Mouse (Mus musculus) Patski (cell line): ENCODE measurements around the gene Sgk2. TPM values are rescaled to one million over a fixed set of nuclear protein-coding genes. Genes with fewer than 3 reads are reported as not detected.
"Not testable (repeated sequence)": the region's sequence is repeated elsewhere in the genome, so short reads cannot be mapped to it uniquely, and the experiment has no call there.

Source experiments
- ATAC-seq: fragments of 100-300 bp; one replicate; pipeline ENCODE4 v1.8.0; 2021
- CTCF ChIA-PET: fragments of 350-600 bp; sonication (Branson Sonifier 250); formaldehyde crosslinking; loops from one replicate; lab custom pipeline; 2022; ENCODE audit warnings: inconsistent platforms; lab: Charles Lee
- POLR2A ChIA-PET: fragments of 350-600 bp; sonication (Branson Sonifier 250); formaldehyde crosslinking; loops from one replicate; lab custom pipeline; 2022; ENCODE audit warnings: antibody characterized with exemption, inconsistent platforms; lab: Charles Lee
- DNase-seq: peaks from one replicate; pipeline ENCODE4 v3.0.0-alpha.2; 2011; ENCODE audit warnings: low read depth, low spot score
- H3K27me3 ChIP-seq: fragments of 371-371 bp; one replicate; pipeline ENCODE4 v1.5.1; 2021
- CTCF ChIP-seq: fragments of 100-300 bp; IDR thresholded peaks from one replicate; pipeline ENCODE4 v1.5.1; 2021
- in situ Hi-C: fragments of 300-500 bp; cut with MboI; formaldehyde crosslinking; loops from 3 replicates; pipeline ENCODE4 v1.11.1; 2018; ENCODE audit warnings: low pct_unique_long_range_greater_than_20kb, mixed read lengths
- polyA plus RNA-seq: library from polyadenylated mRNA; unstranded; gene quantifications from one replicate; pipeline ENCODE4 v1.2.3, GENCODE M21; 2021

Sgk2 gene
- polyA plus RNA-seq, 1 experiment from 2014 or later: 4.9 TPM

DNA sequence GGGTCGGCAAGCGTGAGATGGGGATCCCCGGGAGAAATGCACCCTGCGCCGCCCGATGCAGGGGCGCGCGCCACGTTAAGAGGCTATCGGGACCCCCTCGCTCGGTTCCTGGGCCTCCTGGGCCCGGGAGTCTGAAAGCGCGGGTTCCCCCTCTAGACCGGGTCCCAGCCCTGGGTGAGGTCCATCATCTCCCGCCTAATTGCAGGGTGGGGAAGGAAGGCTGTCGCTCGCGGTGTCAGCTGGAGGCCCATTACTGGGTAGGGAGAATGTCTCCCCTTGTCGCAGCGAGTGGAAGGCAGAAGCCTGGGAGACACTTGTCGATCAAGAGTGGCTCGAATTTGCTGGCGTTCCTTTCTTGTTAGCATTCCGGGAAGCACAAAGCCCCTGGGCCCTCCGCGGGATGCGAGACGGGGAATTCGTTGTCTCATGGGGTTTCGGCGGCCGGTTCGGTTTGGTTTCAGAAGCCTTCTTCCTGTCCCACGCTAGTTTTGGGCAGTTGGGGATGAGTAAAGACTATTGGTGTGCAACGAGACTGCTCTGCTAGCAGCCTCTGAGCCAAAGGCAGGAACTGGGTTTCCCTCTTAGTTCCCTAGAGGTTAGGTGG lies 67.9 kb downstream of the Sgk2 start:
- no peak for DNase-seq
- in situ Hi-C loops: no loop called here
- no peak for TF ChIP-seq CTCF
- no peaks in the 10 kb centered on the region for H3K27me3 ChIP-seq
- ATAC-seq: peak; percentile 24
- POLR2A ChIA-PET: no interaction called here
- CTCF ChIA-PET: no interaction called here

DNA sequence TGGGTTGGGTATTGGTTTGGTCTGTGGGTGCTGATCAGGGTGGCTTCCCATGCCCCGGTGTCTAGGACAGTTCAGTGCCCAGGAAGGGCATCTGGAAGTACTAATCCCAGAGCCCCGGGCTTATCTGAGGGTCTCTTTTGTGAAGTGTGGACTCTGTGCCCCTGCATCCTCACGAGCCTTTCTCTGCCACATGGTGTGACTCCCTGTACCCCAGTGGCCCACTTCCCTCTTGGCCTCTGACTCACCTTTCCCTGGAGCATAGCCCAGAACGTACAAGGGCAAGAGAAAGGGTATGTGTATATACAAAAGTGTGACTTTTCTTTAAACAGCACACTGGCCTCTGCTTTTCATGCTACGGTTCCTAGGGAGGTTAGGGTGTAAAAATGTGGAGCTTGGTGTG lies 68.6 kb downstream of the Sgk2 start:
- in situ Hi-C loops: no loop called here
- DNase-seq: no peak
- no peaks in the 10 kb centered on the region for H3K27me3 ChIP-seq
- peak; percentile 1 for ATAC-seq
- ChIA-PET CTCF (no interaction called here), POLR2A (no interaction called here)
- TF ChIP-seq CTCF: no peak

DNA sequence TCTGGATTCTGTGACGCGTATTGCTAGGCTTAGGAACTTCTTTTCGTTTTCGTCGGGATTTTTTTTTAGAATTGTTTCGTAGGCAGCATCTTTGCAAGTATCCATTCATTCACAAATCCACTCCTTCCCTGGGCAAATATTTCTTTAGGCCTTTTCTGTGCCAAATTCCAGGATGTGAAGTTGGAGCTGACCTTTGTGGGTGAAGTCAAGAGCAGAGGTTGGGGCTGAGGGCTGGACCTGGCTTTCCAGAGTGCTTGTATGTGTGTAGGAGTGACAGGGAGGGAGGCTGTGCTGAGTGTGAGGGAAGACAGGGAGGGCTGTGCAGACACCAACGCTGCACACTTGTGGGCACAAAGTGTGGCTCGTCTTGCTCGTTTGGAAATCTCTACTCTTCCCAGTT lies 69.5 kb downstream of the Sgk2 start:
- H3K27me3 ChIP-seq: no peaks in the 10 kb centered on the region
- ChIA-PET POLR2A (no interaction called here), CTCF (no interaction called here)
- in situ Hi-C loops: no loop called here
- ATAC-seq (no peak), DNase-seq (no peak)
- no peak for TF ChIP-seq CTCF

DNA sequence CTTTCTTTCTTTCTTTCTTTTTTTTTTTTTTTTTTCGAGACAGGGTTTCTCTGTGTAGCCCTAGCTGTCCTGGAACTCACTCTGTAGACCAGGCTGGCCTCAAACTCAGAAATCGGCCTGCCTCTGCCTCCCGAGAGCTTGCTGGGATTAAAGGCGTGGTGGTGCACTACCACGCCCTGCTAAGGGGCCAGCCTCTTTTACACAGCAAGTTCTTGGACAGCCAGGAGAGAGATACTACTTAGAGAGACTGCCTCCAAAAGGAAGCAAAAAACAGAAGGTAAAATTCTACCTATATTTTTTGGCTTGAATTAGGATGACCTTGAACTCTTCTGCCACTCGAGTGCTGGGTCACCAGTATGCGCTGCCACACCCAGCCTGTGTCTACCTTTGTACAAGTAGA lies 71.9 kb downstream of the Sgk2 start:
- DNase-seq, H3K27me3 ChIP-seq, CTCF ChIA-PET, in situ Hi-C loops, POLR2A ChIA-PET, ATAC-seq: not testable (repeated sequence)

DNA sequence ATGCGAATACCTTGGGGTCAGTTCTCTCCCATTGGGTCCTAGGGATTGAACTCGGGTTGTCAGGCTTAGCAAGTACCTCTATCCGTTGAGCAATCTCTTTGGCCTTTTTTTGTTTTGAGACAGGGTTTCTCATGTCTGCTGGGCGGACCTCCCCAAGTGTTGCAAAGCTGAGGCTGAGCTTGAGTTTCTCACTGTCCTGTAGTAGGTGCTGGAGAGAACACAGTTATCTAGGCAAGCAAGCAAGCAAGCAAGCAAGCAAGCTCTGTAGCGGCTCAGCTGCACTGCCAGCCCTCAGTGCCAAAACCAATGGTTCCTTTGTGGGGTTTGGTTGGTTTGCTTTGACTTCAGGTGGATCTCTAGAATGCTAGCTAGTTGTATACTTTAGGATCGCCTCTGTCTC lies 73.5 kb downstream of the Sgk2 start:
- POLR2A ChIA-PET: no interaction called here
- no peak for TF ChIP-seq CTCF
- ATAC-seq: no peak
- no peaks in the 10 kb centered on the region for H3K27me3 ChIP-seq
- DNase-seq: no peak
- in situ Hi-C loops: no loop called here
- CTCF ChIA-PET: interaction anchor here (1.1 to 1.3 kb wide), 2 partner anchors 25 to 29 kb away, joined by 3 to 4 read pairs; no protein-coding TSS in a partner anchor

DNA sequence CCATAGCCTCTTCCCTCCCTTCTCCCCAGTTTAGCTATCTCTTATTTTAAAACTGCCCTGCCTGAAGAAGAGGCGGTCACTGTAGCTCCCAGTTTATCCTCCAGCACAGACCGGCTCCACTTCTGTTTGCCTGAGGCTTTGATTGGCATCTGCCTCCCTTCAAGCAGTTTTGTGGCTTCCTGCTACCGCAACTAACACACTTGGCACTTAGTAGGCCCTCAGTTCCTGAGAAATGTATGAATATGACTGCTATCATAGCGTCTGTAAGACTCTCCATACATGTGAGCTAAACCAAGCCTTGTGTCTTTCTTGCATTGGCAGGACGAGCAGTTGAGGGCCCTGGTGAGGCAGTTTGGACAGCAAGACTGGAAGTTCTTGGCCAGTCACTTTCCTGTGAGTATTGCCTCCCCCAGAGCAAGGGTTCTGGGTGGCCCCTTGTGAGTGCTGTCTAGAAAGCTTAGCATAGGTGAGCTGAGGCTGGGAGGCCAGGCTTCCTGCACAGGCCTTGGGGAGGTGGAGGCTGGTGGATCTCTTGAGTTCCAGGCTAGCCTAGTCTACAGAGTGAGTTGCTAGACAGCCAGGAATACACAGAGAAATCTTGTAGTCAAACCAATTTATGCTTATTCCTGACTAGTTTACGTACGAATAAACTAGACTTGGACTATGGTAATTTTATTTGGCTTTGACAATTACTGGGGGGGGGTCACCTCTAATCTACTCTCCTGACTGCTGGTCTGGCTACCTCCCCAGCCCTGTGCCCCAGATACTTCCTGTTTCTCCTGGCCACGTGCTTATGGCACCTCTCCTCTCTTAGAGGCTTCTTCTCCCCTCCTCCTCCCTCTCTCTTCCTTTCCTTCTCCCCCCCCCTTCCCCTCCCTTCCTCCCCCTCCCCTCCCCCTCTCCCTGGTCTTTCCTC lies 74.3 kb downstream of the Sgk2 start:
- in situ Hi-C loops: no loop called here
- POLR2A ChIA-PET: no interaction called here
- CTCF ChIA-PET: interaction anchor here (1.1 to 1.5 kb wide), 3 partner anchors 19 to 28 kb away, joined by 3 to 4 read pairs (median 3); no protein-coding TSS in a partner anchor
- TF ChIP-seq CTCF: no peak
- no peaks in the 10 kb centered on the region for H3K27me3 ChIP-seq
- no peak for DNase-seq
- no peak for ATAC-seq

DNA sequence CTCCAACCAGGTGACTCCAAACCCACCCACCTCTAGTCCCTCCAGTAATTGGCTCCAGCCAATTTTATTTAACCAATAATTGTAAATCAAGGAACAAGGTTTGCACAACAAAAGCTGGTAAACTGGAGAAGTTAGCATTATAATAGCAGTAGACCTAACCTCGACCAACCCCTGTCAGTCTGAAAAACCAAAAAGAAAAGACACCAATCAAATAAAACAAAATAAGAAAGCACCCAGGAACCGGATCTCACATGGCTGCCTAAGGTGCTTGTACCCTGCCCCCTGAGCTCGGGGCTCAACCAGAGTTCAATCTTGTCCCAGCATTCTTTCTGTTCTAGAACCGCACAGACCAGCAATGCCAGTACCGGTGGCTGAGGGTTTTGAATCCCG lies 75.0 kb downstream of the Sgk2 start:
- ChIA-PET POLR2A (no interaction called here), CTCF (interaction anchor here (1.5 kb wide), 1 partner anchor 18 kb away, joined by 3 read pairs; no protein-coding TSS in a partner anchor)
- in situ Hi-C loops: no loop called here
- DNase-seq: no peak
- no peak for TF ChIP-seq CTCF
- no peaks in the 10 kb centered on the region for H3K27me3 ChIP-seq
- no peak for ATAC-seq

Other genes starting within 250 kb of the Sgk2 start
- gene Srsf6, start 55.8 kb upstream of the Sgk2 start, polyA plus RNA-seq: 200 TPM
- gene L3mbtl1, start 43.9 kb upstream of the Sgk2 start, polyA plus RNA-seq: 0.09 TPM
- 62.9 TPM for gene Ift52, start 30.0 kb downstream of the Sgk2 start, polyA plus RNA-seq
- 11.1 TPM for gene Mybl2, start 67.4 kb downstream of the Sgk2 start, polyA plus RNA-seq
- gene Gtsf1l, start 100.5 kb downstream of the Sgk2 start, polyA plus RNA-seq: not detected
- not detected for gene Tox2, start 215.8 kb downstream of the Sgk2 start, polyA plus RNA-seq